In genomic region chr1:153357218-153357617, GRCm38 (mm10) we compare ENCODE assay signal across 18 mouse cellular contexts.
"Had no signal": no experiment of that assay in that cellular context is flagged by ENCODE, and none has a peak within 500 bp of the region (broad histone marks: within the 10 kb centered on the region; RNA-seq: fewer than 3 reads in every experiment).

No protein-coding gene starts in this region.

- H3K9me3 ChIP-seq: midbrain, embryonic 10.5 days; midbrain, embryonic 12.5 days; neural tube, embryonic 13.5 days; neural tube, embryonic 15.5 days had no signal

- H3K4me1 ChIP-seq: neural tube, embryonic 15.5 days had no signal

- H3K27me3 ChIP-seq: midbrain, embryonic 12.5 days; neural tube, embryonic 13.5 days; neural tube, embryonic 15.5 days had no signal

- H3K4me2 ChIP-seq: lung, embryonic 14.5 days; midbrain, embryonic 12.5 days; neural tube, embryonic 13.5 days; neural tube, embryonic 15.5 days had no signal

- DNase-seq: lung, embryonic 14.5 days; lung, postnatal 10 days; lung, postnatal 4 days; midbrain, embryonic 14.5 days; retina, postnatal 1 day; right cerebral cortex, adult 18-20 months; right cerebral cortex, postnatal 25 days; right cerebral cortex, postnatal 4 days; spleen, adult 18-20 months; thymus, adult 18-20 months; thymus, postnatal 14 days; thymus, postnatal 36 days had no signal

- H3K9ac ChIP-seq: lung, embryonic 14.5 days; midbrain, embryonic 12.5 days; neural tube, embryonic 13.5 days; neural tube, embryonic 15.5 days had no signal

- H3K36me3 ChIP-seq: midbrain, embryonic 10.5 days; midbrain, embryonic 12.5 days; neural tube, embryonic 13.5 days; neural tube, embryonic 15.5 days had no signal

- H3K4me3 ChIP-seq: midbrain, embryonic 10.5 days; midbrain, embryonic 12.5 days; myocyte; neural tube, embryonic 13.5 days; neural tube, embryonic 15.5 days had no signal

- ATAC-seq: midbrain, embryonic 16.5 days had no signal

- H3K27ac ChIP-seq: midbrain, embryonic 10.5 days; midbrain, embryonic 12.5 days; neural tube, embryonic 13.5 days; neural tube, embryonic 15.5 days had no signal
